Mouse (Mus musculus) midbrain, embryonic 16.5 days (tissue): ENCODE results near the gene 4930539E08Rik. TPM values are rescaled to one million over a fixed set of nuclear protein-coding genes. Genes with fewer than 3 reads are reported as not detected.

Experiments used
- ATAC-seq: fragments of 200-750 bp; cut with Nextera tagmentation; 2 replicates; pipeline ENCODE4 v1.8.0; 2017; ENCODE audit warnings: moderate TSS enrichment
- H3K27ac ChIP-seq: fragments of 300-500 bp; sonication (generic); 2 replicates; pipeline ENCODE4 v1.5.1; 2014; ENCODE audit warnings: mild to moderate bottlenecking, low read length, mixed read lengths
- H3K27me3 ChIP-seq: fragments of 300-500 bp; sonication (generic); 2 replicates; pipeline ENCODE4 v1.6.1; 2014; ENCODE audit warnings: low read depth, low read length, mixed read lengths; ENCODE audit not compliant: control insufficient read depth, insufficient read depth
- H3K36me3 ChIP-seq: fragments of 300-500 bp; sonication (generic); 2 replicates; pipeline ENCODE4 v1.6.1; 2014; ENCODE audit warnings: mild to moderate bottlenecking, low read length, moderate library complexity, mixed read lengths; ENCODE audit not compliant: control insufficient read depth, insufficient read depth
- H3K4me1 ChIP-seq: fragments of 300-500 bp; sonication (generic); 2 replicates; pipeline ENCODE4 v1.6.1; 2014; ENCODE audit warnings: mild to moderate bottlenecking, low read length, mixed read lengths; ENCODE audit not compliant: control insufficient read depth, insufficient read depth
- H3K4me2 ChIP-seq: fragments of 300-500 bp; sonication (generic); 2 replicates; pipeline ENCODE4 v1.6.1; 2014; ENCODE audit warnings: mild to moderate bottlenecking, low read length, mixed read lengths
- H3K4me3 ChIP-seq: fragments of 300-500 bp; sonication (generic); 2 replicates; pipeline ENCODE4 v1.5.1; 2014; ENCODE audit warnings: low read depth, mild to moderate bottlenecking, low read length, moderate library complexity, mixed read lengths
- H3K9ac ChIP-seq: fragments of 300-500 bp; sonication (generic); 2 replicates; pipeline ENCODE4 v1.6.1; 2014; ENCODE audit warnings: low read depth, low read length, mixed read lengths
- H3K9me3 ChIP-seq: fragments of 300-500 bp; sonication (generic); replicated peaks from 2 replicates; pipeline ENCODE4 v1.6.1; 2014; ENCODE audit warnings: mild to moderate bottlenecking, low read length, mixed read lengths; ENCODE audit not compliant: control insufficient read depth, poor library complexity, severe bottlenecking
- WGBS: fragments of 180-500 bp; shearing (Covaris S2); extraction: QIAGEN DNeasy Blood & Tissue Kit; methylation state at CpG from one replicate; pipeline ENCODE4 v1.1.7; 2014; 5-methylcytosine and 5-hydroxymethylcytosine counted together
- polyA plus RNA-seq: library from polyadenylated mRNA; unstranded; fragments of >200 nt; fragmentation: Nextera tagmentation; extraction: Ambion mirVana; gene quantifications from 2 replicates; pipeline ENCODE4 v1.2.1, GENCODE M21; 2015

4930539E08Rik gene
- polyA plus RNA-seq = 3.0 and 4.0 TPM in 2 replicates

GRCm38 (mm10) chr17:28915060-28915628 lies at the start of gene 4930539E08Rik:
4930539E08Rik (minus strand) TSS chr17:28915324.
- WGBS = 66% methylated on average over 12 of the region's 12 CpGs
- no peaks in the 10 kb centered on the region for H3K4me1 ChIP-seq

GRCm38 (mm10) chr17:28961596-28961995 lies 46.5 kb upstream of the 4930539E08Rik start:
- H3K36me3 ChIP-seq = peaks cover 21% of the 10 kb centered on the region; the same call in 1 of the 2 replicates
- ATAC-seq = no peak
- H3K4me3 ChIP-seq = no peak overlapping the region
- no peak overlapping the region for H3K4me2 ChIP-seq
- WGBS = 83% methylated on average over 10 of the region's 10 CpGs
- H3K27ac ChIP-seq = no peak overlapping the region
- H3K9me3 ChIP-seq = no peaks in the 10 kb centered on the region
- H3K27me3 ChIP-seq = no peaks in the 10 kb centered on the region
- no peaks in the 10 kb centered on the region for H3K4me1 ChIP-seq
- H3K9ac ChIP-seq = no peak overlapping the region

More at GRCm38 (mm10) chr17:28915060-28915628, at the start of gene 4930539E08Rik:
- Histone ChIP-seq H3K9me3 (no peaks in the 10 kb centered on the region), H3K27me3 (no peaks in the 10 kb centered on the region), H3K9ac (no peak within 1 kb of the TSS), H3K36me3 (no peaks in the 10 kb centered on the region), H3K4me3 (no peak within 1 kb of the TSS), H3K27ac (no peak within 1 kb of the TSS), H3K4me2 (no peak within 1 kb of the TSS)
- ATAC-seq = no peak

- 62% methylated on average over 10 of the region's 10 CpGs for WGBS
- Histone ChIP-seq H3K9ac (no peak overlapping the region), H3K4me1 (no peaks in the 10 kb centered on the region), H3K4me3 (no peak overlapping the region), H3K9me3 (no peaks in the 10 kb centered on the region), H3K36me3 (peaks cover 18% of the 10 kb centered on the region; the same call in 1 of the 2 replicates), H3K27ac (no peak overlapping the region), H3K27me3 (no peaks in the 10 kb centered on the region), H3K4me2 (no peak overlapping the region)
- ATAC-seq = no peak
Measured at GRCm38 (mm10) chr17:28960597-28960996, 45.5 kb upstream of the 4930539E08Rik start.

- Histone ChIP-seq H3K4me1 (peaks cover 19% of the 10 kb centered on the region), H3K36me3 (no peaks in the 10 kb centered on the region), H3K9ac (no peak overlapping the region), H3K4me3 (no peak overlapping the region), H3K9me3 (no peaks in the 10 kb centered on the region), H3K4me2 (peak overlapping the region; percentile 82; the same call in 1 of the 2 replicates), H3K27me3 (no peaks in the 10 kb centered on the region), H3K27ac (no peak overlapping the region)
- no peak for ATAC-seq
- 97% methylated on average over 9 of the region's 9 CpGs for WGBS
Measured at GRCm38 (mm10) chr17:28954416-28954815, 39.3 kb upstream of the 4930539E08Rik start.

- Histone ChIP-seq H3K9ac (peak overlapping the region; percentile 93), H3K4me2 (peak overlapping the region; percentile 82), H3K27me3 (no peaks in the 10 kb centered on the region), H3K36me3 (no peaks in the 10 kb centered on the region), H3K4me3 (peak overlapping the region; percentile 73), H3K27ac (peak overlapping the region; percentile 56; the same call in 1 of the 2 replicates), H3K9me3 (no peaks in the 10 kb centered on the region), H3K4me1 (peaks cover 19% of the 10 kb centered on the region)
- ATAC-seq = no peak
- whole genome bisulfite sequencing = 23% methylated on average over 9 of the region's 9 CpGs
Measured at GRCm38 (mm10) chr17:28953251-28953650, 38.1 kb upstream of the 4930539E08Rik start.

- peak; percentile 92 for ATAC-seq
- under 1% methylated on average over 62 of the region's 80 CpGs for WGBS
- no peaks in the 10 kb centered on the region for H3K36me3 ChIP-seq
- peak within 1 kb of the TSS; percentile 82 for H3K4me2 ChIP-seq
- peak within 1 kb of the TSS; percentile 97 for H3K27ac ChIP-seq
- no peaks in the 10 kb centered on the region for H3K27me3 ChIP-seq
- peak within 1 kb of the TSS; percentile 73 for H3K4me3 ChIP-seq
- H3K4me1 ChIP-seq = peaks cover 19% of the 10 kb centered on the region
- peak within 1 kb of the TSS; percentile 93 for H3K9ac ChIP-seq
- no peaks in the 10 kb centered on the region; the same call in 1 of the 2 replicates for H3K9me3 ChIP-seq
Measured at GRCm38 (mm10) chr17:28951831-28952799, 37.0 kb upstream of the 4930539E08Rik start, which contains the start of gene Kctd20. Kctd20 (plus strand) TSS chr17:28951950.

GRCm38 (mm10) chr17:28950751-28951150 lies 35.6 kb upstream of the 4930539E08Rik start:
- ATAC-seq = no peak
- Histone ChIP-seq H3K27me3 (no peaks in the 10 kb centered on the region), H3K4me2 (no peak overlapping the region), H3K9me3 (no peaks in the 10 kb centered on the region; the same call in 1 of the 2 replicates), H3K36me3 (no peaks in the 10 kb centered on the region), H3K4me3 (no peak overlapping the region), H3K9ac (no peak overlapping the region), H3K27ac (no peak overlapping the region), H3K4me1 (peaks cover 19% of the 10 kb centered on the region)
- WGBS = 82% methylated on average over 4 of the region's 4 CpGs

GRCm38 (mm10) chr17:28948661-28949060 lies 33.5 kb upstream of the 4930539E08Rik start:
- no peak overlapping the region for H3K4me3 ChIP-seq
- no peak overlapping the region for H3K27ac ChIP-seq
- ATAC-seq = no peak
- no peaks in the 10 kb centered on the region for H3K36me3 ChIP-seq
- whole genome bisulfite sequencing = 81% methylated on average over 4 of the region's 4 CpGs
- peaks cover 10% of the 10 kb centered on the region for H3K4me1 ChIP-seq
- no peaks in the 10 kb centered on the region for H3K27me3 ChIP-seq
- H3K9ac ChIP-seq = no peak overlapping the region
- H3K4me2 ChIP-seq = no peak overlapping the region
- no peaks in the 10 kb centered on the region; the same call in 1 of the 2 replicates for H3K9me3 ChIP-seq
